Mouse (Mus musculus) heart, embryonic 11.5 days (tissue): ENCODE data around the gene Hoxd3. TPM values are rescaled to one million over a fixed set of nuclear protein-coding genes. Genes with fewer than 3 reads are reported as not detected.
A peak's percentile ranks its signal among the peaks of the same experiment; 100 is the strongest.

Experiments used
- ATAC-seq: fragments of 200-750 bp; cut with Nextera tagmentation; replicated peaks from 2 replicates; pipeline ENCODE4 v1.8.0; 2017; ENCODE audit warnings: moderate library complexity; ENCODE audit not compliant: insufficient number of reproducible peaks, low FRiP score, low TSS enrichment
- H3K27ac ChIP-seq: fragments of 300-500 bp; sonication (generic); 2 replicates; pipeline ENCODE4 v1.5.1; 2014; ENCODE audit warnings: mild to moderate bottlenecking, low read depth, low read length
- H3K27me3 ChIP-seq: fragments of 300-500 bp; sonication (generic); 2 replicates; pipeline ENCODE4 v1.6.1; 2014; ENCODE audit warnings: mild to moderate bottlenecking, low read length, mixed read lengths; ENCODE audit not compliant: control insufficient read depth, insufficient read depth
- H3K36me3 ChIP-seq: fragments of 300-500 bp; sonication (generic); 2 replicates; pipeline ENCODE4 v1.6.1; 2014; ENCODE audit warnings: mild to moderate bottlenecking, low read length, moderate library complexity, mixed read lengths; ENCODE audit not compliant: control insufficient read depth, insufficient read depth
- H3K4me1 ChIP-seq: fragments of 300-500 bp; sonication (generic); 2 replicates; pipeline ENCODE4 v1.6.1; 2014; ENCODE audit warnings: low read length; ENCODE audit not compliant: control insufficient read depth, insufficient read depth
- H3K4me2 ChIP-seq: fragments of 300-500 bp; sonication (generic); 2 replicates; pipeline ENCODE4 v1.6.1; 2014; ENCODE audit warnings: mild to moderate bottlenecking, moderate library complexity
- H3K4me3 ChIP-seq: fragments of 300-500 bp; sonication (generic); 2 replicates; pipeline ENCODE4 v1.5.1; 2014; ENCODE audit warnings: low read depth, low read length
- H3K9ac ChIP-seq: fragments of 300-500 bp; sonication (generic); 2 replicates; pipeline ENCODE4 v1.6.1; 2014; ENCODE audit warnings: mild to moderate bottlenecking, low read depth, low read length, moderate library complexity
- H3K9me3 ChIP-seq: fragments of 300-500 bp; sonication (generic); replicated peaks from 2 replicates; pipeline ENCODE4 v1.6.1; 2016; ENCODE audit warnings: low read length; ENCODE audit not compliant: control insufficient read depth
- WGBS: fragments of 180-500 bp; shearing (Covaris S2); extraction: QIAGEN DNeasy Blood & Tissue Kit; methylation state at CpG from one replicate; pipeline ENCODE4 v1.1.7; 2014; ENCODE audit not compliant: insufficient replicate concordance; 5-methylcytosine and 5-hydroxymethylcytosine counted together
- polyA plus RNA-seq: library from polyadenylated mRNA; unstranded; fragments of >200 nt; fragmentation: Nextera tagmentation; extraction: Ambion mirVana; gene quantifications from 2 replicates; pipeline ENCODE4 v1.2.1, GENCODE M21; 2014

The Hoxd3 gene
- polyA plus RNA-seq, 1 experiment from 2014 or later = 3.1 TPM

GRCm38 (mm10) chr2:74733765-74734164 lies 22.0 kb downstream of the Hoxd3 start:
- H3K4me2 ChIP-seq = no peak overlapping the region

GRCm38 (mm10) chr2:74734451-74734850 lies 22.7 kb downstream of the Hoxd3 start:
- H3K36me3 ChIP-seq = no peaks in the 10 kb centered on the region

More at GRCm38 (mm10) chr2:74733765-74734164, 22.0 kb downstream of the Hoxd3 start:
- no peak for ATAC-seq
- WGBS = 2% methylated on average over 6 of the region's 6 CpGs
- H3K9me3 ChIP-seq = no peaks in the 10 kb centered on the region
- no peak overlapping the region for H3K4me3 ChIP-seq
- H3K4me1 ChIP-seq = peaks cover 4% of the 10 kb centered on the region; the same call in 1 of the 2 replicates
- no peaks in the 10 kb centered on the region for H3K36me3 ChIP-seq
- no peak overlapping the region for H3K27ac ChIP-seq
- H3K27me3 ChIP-seq = peaks cover 94% of the 10 kb centered on the region
- no peak overlapping the region for H3K9ac ChIP-seq

GRCm38 (mm10) chr2:74734996-74735811 lies 23.5 kb downstream of the Hoxd3 start:
- Histone ChIP-seq H3K36me3 (no peaks in the 10 kb centered on the region), H3K9me3 (no peaks in the 10 kb centered on the region), H3K4me1 (peaks cover 4% of the 10 kb centered on the region; the same call in 1 of the 2 replicates), H3K4me2 (peak overlapping the region; percentile 46), H3K27me3 (peaks cover 97% of the 10 kb centered on the region), H3K9ac (no peak overlapping the region), H3K27ac (no peak overlapping the region), H3K4me3 (no peak overlapping the region)
- WGBS = 2% methylated on average over 27 of the region's 27 CpGs
- ATAC-seq = no peak

More at GRCm38 (mm10) chr2:74734451-74734850, 22.7 kb downstream of the Hoxd3 start:
- Histone ChIP-seq H3K27ac (no peak overlapping the region), H3K4me2 (no peak overlapping the region), H3K4me1 (peaks cover 4% of the 10 kb centered on the region; the same call in 1 of the 2 replicates), H3K4me3 (no peak overlapping the region), H3K27me3 (peaks cover 94% of the 10 kb centered on the region), H3K9me3 (no peaks in the 10 kb centered on the region), H3K9ac (no peak overlapping the region)
- 2% methylated on average over 13 of the region's 13 CpGs for whole genome bisulfite sequencing
- ATAC-seq = no peak

- no peak overlapping the region for H3K27ac ChIP-seq
- H3K4me2 ChIP-seq = peak overlapping the region; percentile 46
- peak overlapping the region; percentile 30 for H3K4me3 ChIP-seq
- ATAC-seq = no peak
- no peaks in the 10 kb centered on the region for H3K36me3 ChIP-seq
- peaks cover 96% of the 10 kb centered on the region for H3K27me3 ChIP-seq
- no peaks in the 10 kb centered on the region for H3K9me3 ChIP-seq
- H3K4me1 ChIP-seq = peaks cover 4% of the 10 kb centered on the region
- 0 out of 2 replicates have a peak overlapping the region, but pooled peaks have one; percentile 34 for H3K9ac ChIP-seq
- under 1% methylated on average over 42 of the region's 42 CpGs for WGBS
Measured at GRCm38 (mm10) chr2:74735851-74736687, 24.3 kb downstream of the Hoxd3 start.

- Histone ChIP-seq H3K9me3 (no peaks in the 10 kb centered on the region), H3K27me3 (peaks cover 97% of the 10 kb centered on the region), H3K4me3 (0 out of 2 replicates have a peak overlapping the region, but pooled peaks have one; percentile 30), H3K9ac (no peak overlapping the region), H3K4me2 (no peak overlapping the region; the same call in 1 of the 2 replicates), H3K4me1 (peaks cover 4% of the 10 kb centered on the region), H3K36me3 (no peaks in the 10 kb centered on the region), H3K27ac (no peak overlapping the region)
- ATAC-seq = no peak
- WGBS = 4% methylated on average over 15 of the region's 15 CpGs
Measured at GRCm38 (mm10) chr2:74736688-74737577, 25.2 kb downstream of the Hoxd3 start.

- 4% methylated on average over 7 of the region's 7 CpGs for WGBS
- Histone ChIP-seq H3K4me3 (no peak overlapping the region), H3K36me3 (no peaks in the 10 kb centered on the region), H3K4me1 (peaks cover 4% of the 10 kb centered on the region), H3K4me2 (no peak overlapping the region), H3K27me3 (peaks cover 96% of the 10 kb centered on the region), H3K9me3 (no peaks in the 10 kb centered on the region), H3K27ac (no peak overlapping the region), H3K9ac (no peak overlapping the region)
- no peak for ATAC-seq
Measured at GRCm38 (mm10) chr2:74737578-74738070, 25.9 kb downstream of the Hoxd3 start.

- H3K27ac ChIP-seq = no peak overlapping the region
- no peaks in the 10 kb centered on the region for H3K9me3 ChIP-seq
- under 1% methylated on average over 20 of the region's 20 CpGs for WGBS
- peaks cover 96% of the 10 kb centered on the region for H3K27me3 ChIP-seq
- no peak for ATAC-seq
- H3K4me2 ChIP-seq = no peak overlapping the region
- H3K4me1 ChIP-seq = peaks cover 4% of the 10 kb centered on the region
- H3K9ac ChIP-seq = no peak overlapping the region
- H3K36me3 ChIP-seq = no peaks in the 10 kb centered on the region
- no peak overlapping the region for H3K4me3 ChIP-seq
Measured at GRCm38 (mm10) chr2:74738623-74739475, 27.1 kb downstream of the Hoxd3 start.
